Mouse (Mus musculus) intestine, embryonic 16.5 days (tissue): ENCODE data around the gene Zc3h12a. TPM values are rescaled to one million over a fixed set of nuclear protein-coding genes. Genes with fewer than 3 reads are reported as not detected.
A peak's percentile ranks its signal among the peaks of the same experiment; 100 is the strongest.

ENCODE experiments used
- ATAC-seq: fragments of 200-750 bp; cut with Nextera tagmentation; 2 replicates; pipeline ENCODE4 v1.8.0; 2017; ENCODE audit warnings: moderate TSS enrichment, moderate library complexity
- H3K27ac ChIP-seq: fragments of 300-500 bp; sonication (generic); 2 replicates; pipeline ENCODE4 v1.5.1; 2014; ENCODE audit warnings: mild to moderate bottlenecking, low read length
- H3K27me3 ChIP-seq: fragments of 300-500 bp; sonication (generic); replicated peaks from 2 replicates; pipeline ENCODE4 v1.6.1; 2014; ENCODE audit warnings: low read length, control low read depth, mixed read lengths; ENCODE audit not compliant: control insufficient read depth, insufficient read depth
- H3K36me3 ChIP-seq: fragments of 300-500 bp; sonication (generic); 2 replicates; pipeline ENCODE4 v1.6.1; 2014; ENCODE audit warnings: low read length, control low read depth; ENCODE audit not compliant: control insufficient read depth, insufficient read depth
- H3K4me1 ChIP-seq: fragments of 300-500 bp; sonication (generic); 2 replicates; pipeline ENCODE4 v1.6.1; 2014; ENCODE audit warnings: low read length, control low read depth, mixed read lengths; ENCODE audit not compliant: control insufficient read depth, insufficient read depth
- H3K4me2 ChIP-seq: fragments of 300-500 bp; sonication (generic); 2 replicates; pipeline ENCODE4 v1.6.1; 2014; ENCODE audit warnings: low read depth, low read length, control low read depth
- H3K4me3 ChIP-seq: fragments of 300-500 bp; sonication (generic); 2 replicates; pipeline ENCODE4 v1.5.1; 2014; ENCODE audit warnings: mild to moderate bottlenecking, low read length
- H3K9ac ChIP-seq: fragments of 300-500 bp; sonication (generic); 2 replicates; pipeline ENCODE4 v1.6.1; 2014; ENCODE audit warnings: low read depth, low read length
- H3K9me3 ChIP-seq: fragments of 300-500 bp; sonication (generic); 2 replicates; pipeline ENCODE4 v1.6.1; 2016; ENCODE audit warnings: low read length, control low read depth; ENCODE audit not compliant: control insufficient read depth
- WGBS: fragments of 180-500 bp; shearing (Covaris S2); extraction: QIAGEN DNeasy Blood & Tissue Kit; methylation state at CpG from one replicate; pipeline ENCODE4 v1.1.7; 2014; 5-methylcytosine and 5-hydroxymethylcytosine counted together
- polyA plus RNA-seq: library from polyadenylated mRNA; unstranded; fragments of >200 nt; fragmentation: Nextera tagmentation; extraction: Ambion mirVana; gene quantifications from 2 replicates; pipeline ENCODE4 v1.2.1, GENCODE M21; 2015

Zc3h12a gene
- polyA plus RNA-seq, 1 experiment from 2014 or later, result 1.4 TPM

DNA sequence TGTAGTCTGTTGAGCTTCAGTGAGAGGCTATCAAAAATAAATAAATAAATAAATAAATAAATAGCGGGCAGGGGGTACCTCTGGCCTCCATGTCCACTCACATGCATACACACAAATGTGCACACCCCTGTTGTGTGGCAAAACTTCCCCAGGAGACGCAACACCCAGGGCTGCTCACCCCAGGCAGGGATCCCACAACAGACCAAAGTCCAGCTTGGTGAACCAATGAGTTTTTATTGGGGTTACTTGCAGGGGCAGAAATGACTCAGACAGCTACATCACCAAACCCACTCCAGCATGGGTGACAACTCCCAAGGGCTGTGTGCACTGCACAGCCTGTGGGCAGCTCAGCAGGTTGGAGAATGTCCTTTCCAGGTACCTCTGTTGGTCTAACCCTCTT, 49.9 kb downstream of the Zc3h12a start:
- ATAC-seq, result peak; percentile 79
- Histone ChIP-seq H3K9me3 (0 out of 2 replicates have a peak, but pooled peaks cover 4% of the 10 kb centered on the region), H3K9ac (no peak overlapping the region), H3K36me3 (0 out of 2 replicates have a peak, but pooled peaks cover 6% of the 10 kb centered on the region), H3K4me1 (peaks cover 9% of the 10 kb centered on the region), H3K27me3 (no peaks in the 10 kb centered on the region), H3K4me2 (no peak overlapping the region; the same call in 1 of the 2 replicates), H3K27ac (peak overlapping the region; percentile 20; the same call in 1 of the 2 replicates), H3K4me3 (no peak overlapping the region)
- WGBS, result 73% methylated on average over 2 of the region's 2 CpGs

Other genes with a start within 250 kb of the Zc3h12a start
- gene Epha10, start 246.9 kb downstream of the Zc3h12a start, polyA plus RNA-seq, result 0.07 and 0.15 TPM in 2 replicates
- gene 9930104L06Rik, start 190.8 kb downstream of the Zc3h12a start, polyA plus RNA-seq, result 9.1 and 9.3 TPM in 2 replicates
- 105 and 126 TPM in 2 replicates for gene Cdca8, start 188.5 kb downstream of the Zc3h12a start, polyA plus RNA-seq
- gene Rspo1, start 141.4 kb downstream of the Zc3h12a start, polyA plus RNA-seq, result 6.0 and 8.0 TPM in 2 replicates
- gene Gnl2, start 111.3 kb downstream of the Zc3h12a start, polyA plus RNA-seq, result 61.8 and 64.6 TPM in 2 replicates
- not detected in 2 replicates for gene Dnali1, start 62.1 kb downstream of the Zc3h12a start, polyA plus RNA-seq
- 21.3 and 22.7 TPM in 2 replicates for gene Snip1, start 61.2 kb downstream of the Zc3h12a start, polyA plus RNA-seq
- 39.3 and 40.3 TPM in 2 replicates for gene Meaf6, start 42.7 kb downstream of the Zc3h12a start, polyA plus RNA-seq